Mouse (Mus musculus) limb, embryonic 13.5 days (tissue): ENCODE data around the gene Sox5. TPM values are rescaled to one million over a fixed set of nuclear protein-coding genes. Genes with fewer than 3 reads are reported as not detected.

Experiments
- ATAC-seq: fragments of 200-750 bp; cut with Nextera tagmentation; 2 replicates; pipeline ENCODE4 v1.8.0; 2017; ENCODE audit warnings: low read depth, moderate number of reproducible peaks, moderate TSS enrichment; ENCODE audit not compliant: low FRiP score
- H3K27ac ChIP-seq: fragments of 300-500 bp; sonication (generic); 2 replicates; pipeline ENCODE4 v1.5.1; 2015; ENCODE audit warnings: inconsistent platforms, mild to moderate bottlenecking, moderate library complexity
- H3K27me3 ChIP-seq: fragments of 300-500 bp; sonication (generic); 2 replicates; pipeline ENCODE4 v1.6.1; 2015; ENCODE audit warnings: mild to moderate bottlenecking, inconsistent platforms
- H3K36me3 ChIP-seq: fragments of 300-500 bp; sonication (generic); 2 replicates; pipeline ENCODE4 v1.6.1; 2015; ENCODE audit warnings: inconsistent platforms, mild to moderate bottlenecking, moderate library complexity
- H3K4me1 ChIP-seq: fragments of 300-500 bp; sonication (generic); 2 replicates; pipeline ENCODE4 v1.6.1; 2015; ENCODE audit warnings: inconsistent platforms
- H3K4me2 ChIP-seq: fragments of 300-500 bp; sonication (generic); replicated peaks from 2 replicates; pipeline ENCODE4 v1.6.1; 2015; ENCODE audit warnings: inconsistent platforms, mild to moderate bottlenecking, moderate library complexity
- H3K4me3 ChIP-seq: fragments of 300-500 bp; sonication (generic); 2 replicates; pipeline ENCODE4 v1.5.1; 2015; ENCODE audit warnings: moderate library complexity, mild to moderate bottlenecking, inconsistent platforms
- H3K9ac ChIP-seq: fragments of 300-500 bp; sonication (generic); 2 replicates; pipeline ENCODE4 v1.6.1; 2015; ENCODE audit warnings: mild to moderate bottlenecking, inconsistent platforms
- H3K9me3 ChIP-seq: fragments of 300-500 bp; sonication (generic); 2 replicates; pipeline ENCODE4 v1.6.1; 2016; ENCODE audit warnings: inconsistent platforms
- WGBS: fragments of 180-500 bp; shearing (Covaris S2); methylation state at CpG from one replicate; pipeline ENCODE4 v1.1.7; 2015; 5-methylcytosine and 5-hydroxymethylcytosine counted together
- polyA plus RNA-seq: library from polyadenylated mRNA; unstranded; fragments of >200 nt; fragmentation: Nextera tagmentation; extraction: Ambion mirVana; gene quantifications from 2 replicates; pipeline ENCODE4 v1.2.1, GENCODE M21; 2015

The Sox5 gene
- polyA plus RNA-seq, 1 experiment from 2014 or later: 89.0 TPM

DNA sequence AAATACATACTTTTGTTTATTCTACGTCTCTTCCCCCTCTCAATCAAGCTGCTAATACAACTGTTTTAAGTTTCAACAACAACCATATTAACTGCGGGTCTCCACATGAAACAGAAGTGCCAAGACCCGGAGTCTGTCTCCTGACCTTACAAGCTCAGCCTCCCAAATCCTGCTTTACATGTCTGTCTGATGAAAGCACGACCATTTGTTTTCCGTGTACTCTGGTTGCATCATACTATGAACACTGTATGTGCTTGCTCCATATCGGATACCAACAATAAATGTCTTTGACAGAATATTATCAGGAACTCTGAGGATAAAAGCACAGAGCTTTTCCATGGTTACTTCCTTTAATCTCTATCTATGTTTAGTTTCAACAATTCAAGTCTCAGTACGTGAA, 516.8 kb downstream of the Sox5 start:
- Histone ChIP-seq H3K36me3 (no peaks in the 10 kb centered on the region), H3K9me3 (no peaks in the 10 kb centered on the region), H3K4me1 (peaks cover 19% of the 10 kb centered on the region), H3K9ac (no peak overlapping the region), H3K27ac (peak overlapping the region; percentile 72; the same call in 1 of the 2 replicates), H3K4me3 (no peak overlapping the region), H3K4me2 (no peak overlapping the region; the same call in 1 of the 2 replicates), H3K27me3 (no peaks in the 10 kb centered on the region)
- whole genome bisulfite sequencing: 36% methylated on average over 7 of the region's 7 CpGs
- ATAC-seq: 0 out of 2 replicates have a peak, but pooled peaks have one; percentile 11

DNA sequence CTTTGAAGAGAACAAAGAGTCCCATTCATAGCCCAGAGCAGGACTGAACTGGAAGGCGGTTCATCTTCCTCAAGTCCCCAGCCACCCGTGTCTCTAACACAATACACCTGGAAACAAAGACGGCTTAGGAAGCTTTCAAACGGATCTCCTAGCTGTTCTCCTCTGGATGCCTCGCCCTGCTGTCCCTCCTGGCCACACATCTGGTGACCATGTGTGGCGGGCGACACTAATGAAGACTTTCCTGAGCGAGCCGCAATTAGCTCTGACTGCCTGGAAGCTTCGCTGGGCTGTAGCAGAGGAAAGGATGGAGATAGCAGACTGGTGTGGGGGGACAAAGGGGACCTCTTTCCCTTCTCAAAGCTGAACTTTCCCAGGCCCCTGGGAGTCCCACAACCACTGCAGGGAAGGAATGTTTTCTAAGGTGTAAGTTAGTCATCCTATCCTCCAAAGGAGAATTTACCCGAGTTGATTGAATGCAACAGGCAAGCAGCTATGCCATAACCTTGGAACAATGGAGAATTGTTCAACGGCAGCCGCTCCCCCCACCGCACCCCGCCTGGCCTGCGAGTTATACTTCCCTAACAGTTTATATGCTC, 517.4 kb downstream of the Sox5 start:
- H3K9ac ChIP-seq: no peak overlapping the region
- peaks cover 19% of the 10 kb centered on the region for H3K4me1 ChIP-seq
- H3K27ac ChIP-seq: peak overlapping the region; percentile 72
- H3K4me2 ChIP-seq: peak overlapping the region; percentile 47
- H3K27me3 ChIP-seq: no peaks in the 10 kb centered on the region
- no peaks in the 10 kb centered on the region for H3K9me3 ChIP-seq
- H3K4me3 ChIP-seq: no peak overlapping the region
- peak; percentile 87 for ATAC-seq
- no peaks in the 10 kb centered on the region for H3K36me3 ChIP-seq
- 9% methylated on average over 16 of the region's 16 CpGs for WGBS

DNA sequence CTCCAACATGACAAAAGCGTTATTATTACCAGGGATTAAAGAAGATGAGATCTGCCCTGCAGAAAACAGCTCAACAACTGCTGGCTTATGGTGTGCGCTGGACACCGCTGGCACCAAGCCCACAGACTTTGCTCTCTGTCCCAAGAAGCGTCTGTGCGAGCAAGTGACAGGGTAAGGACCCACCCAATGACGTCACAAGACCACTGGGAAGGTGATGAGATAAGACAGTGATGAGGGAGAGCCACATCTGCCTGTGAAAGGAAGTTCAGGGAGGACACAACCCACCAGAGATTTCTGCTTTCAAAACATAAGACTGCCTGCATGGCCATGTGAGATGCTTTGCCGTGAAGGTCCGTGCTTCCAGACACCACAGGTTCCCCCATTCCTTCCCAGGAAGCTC, 525.3 kb downstream of the Sox5 start:
- Histone ChIP-seq H3K4me1 (no peaks in the 10 kb centered on the region), H3K4me2 (no peak overlapping the region), H3K9me3 (no peaks in the 10 kb centered on the region), H3K36me3 (no peaks in the 10 kb centered on the region), H3K9ac (no peak overlapping the region), H3K27me3 (no peaks in the 10 kb centered on the region; the same call in 1 of the 2 replicates), H3K27ac (no peak overlapping the region), H3K4me3 (no peak overlapping the region)
- WGBS: 86% methylated on average over 8 of the region's 8 CpGs
- ATAC-seq: no peak

DNA sequence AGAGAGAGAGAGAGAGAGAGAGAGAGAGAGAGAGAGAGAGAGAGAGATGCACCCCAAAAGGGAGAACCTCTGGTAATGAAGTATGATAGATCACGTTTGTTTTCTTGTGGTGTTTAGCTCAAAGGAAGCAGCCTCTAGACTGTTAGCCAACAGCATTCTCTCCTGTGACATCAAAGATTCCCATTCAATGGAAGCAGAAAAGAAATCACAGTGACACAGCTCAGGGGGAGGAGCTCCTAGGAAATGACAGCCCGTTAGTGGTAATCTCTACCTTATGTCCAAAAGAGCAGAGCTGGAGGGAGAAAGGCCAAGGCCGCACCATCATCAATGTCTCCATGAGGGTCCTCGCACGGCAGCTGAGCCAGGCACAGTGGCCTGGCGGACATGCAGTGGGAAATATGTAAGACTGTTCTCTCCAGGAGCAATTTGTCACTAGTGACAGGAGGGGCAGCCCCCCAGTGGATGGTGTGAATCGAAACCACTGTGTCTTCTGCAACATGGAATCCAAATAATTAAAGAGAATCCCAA, 529.5 kb downstream of the Sox5 start:
- H3K4me2 ChIP-seq: no peak overlapping the region
- WGBS: 63% methylated on average over 7 of the region's 7 CpGs

DNA sequence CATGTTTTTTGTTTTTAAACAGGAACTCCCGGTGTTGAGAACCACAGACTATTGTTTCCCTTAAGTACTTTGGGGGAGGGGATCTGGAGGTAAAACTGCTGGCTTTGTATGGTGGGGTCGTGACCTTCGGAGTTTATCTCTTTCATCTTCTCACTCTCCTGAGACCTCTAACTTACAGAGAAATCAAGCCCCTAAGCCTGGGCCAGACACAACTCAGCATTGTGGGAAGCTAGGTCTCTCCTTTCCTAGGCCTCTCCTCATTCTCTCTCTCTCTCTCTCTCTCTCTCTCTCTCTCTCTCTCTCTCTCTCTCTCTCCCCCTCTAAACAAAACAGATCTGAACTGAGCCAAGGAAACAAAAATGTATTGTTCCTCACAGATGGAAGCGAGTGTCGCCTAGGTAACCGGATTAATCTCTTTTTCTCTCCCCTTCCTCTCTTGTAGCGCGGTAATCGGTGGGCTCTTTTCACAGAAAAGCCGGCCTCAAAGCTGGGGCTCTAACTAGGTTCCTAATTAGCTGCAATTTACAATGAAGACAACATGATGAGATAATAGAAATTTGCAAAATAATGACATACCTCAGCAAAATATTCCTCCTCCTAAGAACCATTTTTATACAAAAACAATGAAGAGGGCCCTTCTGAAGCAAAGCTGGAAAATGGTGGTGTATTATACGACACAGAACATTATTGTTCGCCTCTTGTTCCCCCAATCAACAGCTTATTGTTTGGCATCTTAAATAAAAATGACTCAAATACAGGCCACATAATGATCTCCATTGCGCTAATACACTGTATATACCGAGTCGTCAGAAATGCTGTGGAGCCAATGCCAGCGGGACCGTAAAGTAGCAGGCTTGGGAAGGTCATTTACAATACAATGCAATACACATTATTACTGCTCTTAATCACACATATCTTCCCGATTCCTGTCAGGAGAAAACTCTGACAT, 530.3 kb downstream of the Sox5 start:
- H3K4me1 ChIP-seq: 0 out of 2 replicates have a peak, but pooled peaks cover 6% of the 10 kb centered on the region
- H3K27me3 ChIP-seq: no peaks in the 10 kb centered on the region; the same call in 1 of the 2 replicates
- H3K9me3 ChIP-seq: no peaks in the 10 kb centered on the region
- H3K36me3 ChIP-seq: no peaks in the 10 kb centered on the region
- no peak overlapping the region for H3K9ac ChIP-seq
- no peak overlapping the region for H3K4me3 ChIP-seq
- no peak for ATAC-seq
- no peak overlapping the region for H3K4me2 ChIP-seq
- H3K27ac ChIP-seq: no peak overlapping the region
- 51% methylated on average over 18 of the region's 18 CpGs for WGBS

More for the DNA sequence above, 529.5 kb downstream of the Sox5 start:
- no peak overlapping the region for H3K9ac ChIP-seq
- H3K36me3 ChIP-seq: no peaks in the 10 kb centered on the region
- no peak overlapping the region for H3K27ac ChIP-seq
- no peaks in the 10 kb centered on the region; the same call in 1 of the 2 replicates for H3K27me3 ChIP-seq
- no peak for ATAC-seq
- no peak overlapping the region for H3K4me3 ChIP-seq
- no peaks in the 10 kb centered on the region for H3K9me3 ChIP-seq
- 0 out of 2 replicates have a peak, but pooled peaks cover 6% of the 10 kb centered on the region for H3K4me1 ChIP-seq

DNA sequence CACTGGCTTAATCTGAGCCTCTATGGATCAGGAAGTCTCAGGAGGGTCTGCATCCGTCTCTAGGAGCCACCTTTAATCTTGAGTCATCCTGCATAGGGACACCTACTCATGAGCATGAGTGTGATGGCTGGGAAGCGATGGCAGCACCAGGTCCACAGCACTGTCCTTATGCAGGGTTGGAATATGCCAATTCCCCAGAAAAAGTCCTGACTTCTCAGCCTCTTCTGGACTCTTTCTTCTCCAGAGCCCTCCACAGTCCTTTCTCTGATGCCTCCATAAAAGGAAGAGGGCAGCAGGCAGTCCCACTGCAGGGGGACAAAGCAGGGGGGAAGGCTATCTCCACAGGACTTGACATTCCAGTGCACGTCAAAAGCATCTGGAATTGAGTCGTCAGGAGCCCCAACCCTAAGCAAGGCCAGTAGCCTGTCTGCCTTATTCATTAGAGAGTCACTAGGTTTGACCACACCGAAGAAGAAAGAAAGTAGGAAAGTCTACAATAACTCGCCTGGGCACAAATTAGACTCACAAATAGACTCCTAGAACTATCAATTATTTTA, 531.1 kb downstream of the Sox5 start:
- Histone ChIP-seq H3K9me3 (no peaks in the 10 kb centered on the region), H3K9ac (no peak overlapping the region), H3K27me3 (no peaks in the 10 kb centered on the region; the same call in 1 of the 2 replicates), H3K4me1 (0 out of 2 replicates have a peak, but pooled peaks cover 6% of the 10 kb centered on the region), H3K36me3 (no peaks in the 10 kb centered on the region), H3K4me3 (no peak overlapping the region), H3K4me2 (no peak overlapping the region), H3K27ac (no peak overlapping the region)
- ATAC-seq: no peak
- WGBS: 41% methylated on average over 6 of the region's 6 CpGs

DNA sequence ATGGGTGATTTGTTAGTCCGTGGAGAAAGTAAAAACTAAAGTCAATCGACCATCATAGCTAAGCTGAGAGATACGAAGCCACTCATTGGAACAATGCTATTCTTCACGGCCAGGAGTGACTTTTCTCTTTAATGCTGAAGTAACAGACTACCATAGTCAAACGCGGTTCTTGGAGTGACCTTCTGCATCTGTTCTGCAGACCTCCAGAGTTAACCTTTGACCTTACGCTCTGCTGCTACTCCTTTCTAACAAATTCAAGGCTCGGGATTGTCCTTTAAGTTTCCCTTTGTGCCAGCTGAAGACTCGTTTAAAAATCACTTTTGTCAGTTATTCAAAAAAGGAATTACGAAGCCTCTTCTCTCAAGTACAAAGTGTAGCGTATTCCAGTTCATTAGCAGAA, 545.2 kb downstream of the Sox5 start:
- H3K27ac ChIP-seq: no peak overlapping the region
- H3K27me3 ChIP-seq: no peaks in the 10 kb centered on the region
- no peaks in the 10 kb centered on the region for H3K4me1 ChIP-seq
- H3K9me3 ChIP-seq: no peaks in the 10 kb centered on the region
- ATAC-seq: no peak
- no peaks in the 10 kb centered on the region for H3K36me3 ChIP-seq
- no peak overlapping the region for H3K4me3 ChIP-seq
- H3K9ac ChIP-seq: no peak overlapping the region
- H3K4me2 ChIP-seq: no peak overlapping the region
- WGBS: 57% methylated on average over 11 of the region's 11 CpGs

DNA sequence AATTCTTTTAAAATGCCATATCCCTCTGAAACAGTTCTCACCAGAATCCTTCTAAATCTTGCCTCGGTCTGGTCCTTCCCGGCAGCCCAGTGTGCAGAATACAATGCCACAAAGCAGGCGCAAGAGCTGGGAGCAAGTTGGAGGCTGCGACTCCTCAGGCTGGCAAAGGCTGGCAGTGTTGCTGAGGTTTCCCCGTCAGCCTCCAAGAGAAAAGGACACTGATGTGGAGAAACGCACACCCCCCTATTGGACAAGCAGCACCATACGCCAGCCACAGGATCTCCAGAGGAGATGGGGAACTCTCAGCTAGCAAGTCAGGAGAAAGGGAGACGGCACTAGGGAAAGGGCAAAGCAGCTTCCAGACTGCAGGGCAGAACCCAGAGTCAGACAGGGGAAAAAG, 577.8 kb downstream of the Sox5 start:
- peak overlapping the region; percentile 69; the same call in 1 of the 2 replicates for H3K27ac ChIP-seq
- peak overlapping the region; percentile 55 for H3K4me3 ChIP-seq
- no peaks in the 10 kb centered on the region for H3K9me3 ChIP-seq
- WGBS: 39% methylated on average over 8 of the region's 8 CpGs
- H3K4me2 ChIP-seq: peak overlapping the region; percentile 64
- H3K9ac ChIP-seq: peak overlapping the region; percentile 62
- H3K27me3 ChIP-seq: peaks cover 13% of the 10 kb centered on the region
- no peaks in the 10 kb centered on the region for H3K36me3 ChIP-seq
- H3K4me1 ChIP-seq: peaks cover 43% of the 10 kb centered on the region
- no peak for ATAC-seq

DNA sequence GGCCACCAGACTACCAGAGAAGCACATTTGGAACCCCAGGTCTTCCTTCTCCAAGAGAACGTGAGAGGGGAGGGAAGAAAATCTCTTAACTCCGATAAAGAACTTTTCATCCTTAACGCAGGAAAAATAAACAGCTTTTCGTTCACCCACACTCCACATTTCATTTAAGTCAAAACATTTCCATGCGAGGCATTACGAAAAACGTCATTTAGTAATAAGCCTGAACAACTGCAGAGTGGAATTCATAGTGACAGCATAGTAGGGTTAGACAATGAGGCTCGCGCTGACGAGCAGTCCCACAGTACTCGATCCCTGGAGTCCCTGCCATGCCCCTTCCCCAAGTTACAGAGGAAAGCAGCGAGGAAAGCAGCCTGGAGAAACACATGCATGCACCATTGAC, 578.8 kb downstream of the Sox5 start:
- peak overlapping the region; percentile 64 for H3K4me2 ChIP-seq
- H3K36me3 ChIP-seq: no peaks in the 10 kb centered on the region
- H3K27me3 ChIP-seq: peaks cover 13% of the 10 kb centered on the region
- no peak for ATAC-seq
- H3K27ac ChIP-seq: peak overlapping the region; percentile 28; the same call in 1 of the 2 replicates
- H3K9me3 ChIP-seq: no peaks in the 10 kb centered on the region
- WGBS: 37% methylated on average over 12 of the region's 12 CpGs
- peak overlapping the region; percentile 58 for H3K9ac ChIP-seq
- peaks cover 43% of the 10 kb centered on the region for H3K4me1 ChIP-seq
- peak overlapping the region; percentile 55 for H3K4me3 ChIP-seq

DNA sequence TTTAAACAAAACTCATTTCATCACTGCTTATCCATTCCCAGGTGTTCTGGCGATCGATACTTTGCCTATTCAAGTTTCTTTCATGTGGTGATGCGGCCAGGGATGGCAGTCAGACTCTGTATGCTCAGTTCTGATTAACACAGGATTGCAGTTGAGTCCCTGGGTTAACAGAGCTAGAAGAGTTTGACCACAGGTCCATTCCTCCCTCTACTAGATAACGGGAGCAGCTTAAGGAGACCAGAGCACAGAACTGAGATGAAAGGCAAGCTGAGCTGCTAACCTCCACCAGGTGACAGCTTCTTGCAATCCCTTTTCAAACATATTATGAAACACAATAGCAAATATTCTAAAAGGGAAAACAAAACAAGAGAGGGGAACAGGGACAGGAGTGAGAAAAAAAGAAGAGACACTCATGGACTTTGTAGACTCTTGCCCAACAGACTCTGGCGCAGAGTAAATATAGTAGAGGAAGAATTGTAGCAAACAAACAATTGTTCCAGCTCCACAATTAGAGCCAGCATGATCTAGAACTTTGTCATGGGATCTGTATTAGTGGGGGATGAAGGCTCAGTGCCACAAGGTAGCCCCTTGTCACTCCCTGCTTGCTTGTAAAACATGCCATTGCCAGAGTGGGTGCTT, 580.3 kb downstream of the Sox5 start:
- Histone ChIP-seq H3K36me3 (no peaks in the 10 kb centered on the region), H3K9me3 (no peaks in the 10 kb centered on the region), H3K4me2 (peak overlapping the region; percentile 37), H3K27ac (no peak overlapping the region), H3K9ac (no peak overlapping the region; the same call in 1 of the 2 replicates), H3K4me1 (peaks cover 52% of the 10 kb centered on the region), H3K27me3 (peaks cover 13% of the 10 kb centered on the region), H3K4me3 (no peak overlapping the region)
- WGBS: 76% methylated on average over 5 of the region's 5 CpGs
- no peak for ATAC-seq

DNA sequence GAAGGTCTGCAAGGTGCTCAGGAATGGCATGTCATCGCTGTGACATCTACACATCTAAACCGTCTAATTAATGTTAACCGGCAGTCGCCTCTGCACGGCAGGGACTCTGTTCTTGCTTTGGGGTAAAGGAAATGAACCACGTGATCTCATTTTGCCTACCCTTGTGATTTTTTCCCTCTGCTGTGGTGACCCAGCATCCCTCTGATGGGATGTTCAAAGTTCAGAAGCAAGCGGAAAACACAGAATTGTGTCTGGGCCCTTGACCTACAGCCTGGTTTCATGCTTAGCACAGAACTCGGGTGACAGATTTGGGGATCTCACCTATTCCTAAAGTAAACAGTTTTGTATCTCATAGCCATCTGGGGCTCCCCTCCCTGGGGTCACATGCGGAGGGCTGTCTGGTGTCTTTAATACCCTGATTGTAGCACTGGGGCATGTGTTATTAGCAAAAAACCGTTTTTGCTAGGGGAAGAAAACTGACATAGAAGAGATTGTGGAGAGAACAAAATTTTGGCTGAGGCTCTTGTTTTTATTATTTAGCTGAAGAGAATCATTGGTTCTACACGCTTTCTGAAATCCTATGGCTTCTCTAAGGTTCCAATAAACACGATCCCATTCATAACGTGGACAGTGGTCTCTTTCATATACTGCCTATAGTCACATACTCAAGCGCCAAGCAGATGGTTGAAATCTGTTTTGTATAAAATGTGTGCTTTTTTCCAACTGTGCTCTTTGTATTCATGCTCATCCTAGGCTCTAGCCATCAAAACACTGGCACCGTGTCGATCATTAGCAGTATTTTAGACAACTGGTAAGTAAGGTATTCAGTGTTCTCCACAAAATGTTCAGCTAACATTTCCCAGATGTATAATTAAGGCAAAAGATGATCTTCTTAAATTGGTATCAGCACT, 584.3 kb downstream of the Sox5 start:
- Histone ChIP-seq H3K36me3 (no peaks in the 10 kb centered on the region), H3K27me3 (no peaks in the 10 kb centered on the region), H3K4me2 (no peak overlapping the region), H3K9me3 (no peaks in the 10 kb centered on the region), H3K9ac (no peak overlapping the region), H3K27ac (no peak overlapping the region), H3K4me1 (peaks cover 23% of the 10 kb centered on the region), H3K4me3 (no peak overlapping the region)
- 57% methylated on average over 16 of the region's 16 CpGs for WGBS
- no peak for ATAC-seq
